Mouse (Mus musculus) erythroblast, embryonic 14.5 days (primary cell): ENCODE measurements at regions not wholly inside any gene's neighbourhood (a gene's known extent, or its start where the extent isn't known, plus 50 kb on each side); places are given as distances from the start of the nearest gene placed in this dataset.

Source experiments
- GATA1 ChIP-seq: IDR thresholded peaks from 2 replicates; pipeline ENCODE4 v1.6.1; 2012; ENCODE audit warnings: low read length, inconsistent platforms, mixed read lengths
- TAL1 ChIP-seq: IDR thresholded peaks from 3 replicates; pipeline ENCODE4 v1.6.1; 2012; ENCODE audit warnings: low read length, inconsistent platforms, mixed read lengths

DNA sequence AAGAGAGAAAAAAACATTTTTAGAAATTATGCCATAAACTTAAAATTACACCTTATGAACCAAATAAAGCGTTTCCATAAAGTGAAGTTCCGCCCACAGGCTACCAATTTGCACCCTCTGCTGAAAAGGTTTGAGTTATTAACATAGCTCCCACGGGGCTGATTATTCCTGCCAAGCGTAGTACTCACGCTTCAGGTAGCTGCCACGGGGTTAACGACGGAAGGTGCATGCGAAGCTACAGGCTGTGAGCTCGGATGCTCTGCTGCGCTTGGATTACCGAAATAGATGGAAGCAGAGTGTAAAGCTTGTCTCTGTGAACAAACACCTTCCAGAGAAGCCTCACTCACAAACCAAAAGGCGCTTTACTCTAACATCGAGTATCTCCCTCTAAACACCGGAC is 109.9 kb upstream of the Pard3b start:
- TF ChIP-seq GATA1, result no peak
- no peak for TF ChIP-seq TAL1
